Mouse (Mus musculus) gastrocnemius, adult 8-10 months (tissue): ENCODE data around the gene Sirpb1a. TPM values are rescaled to one million over a fixed set of nuclear protein-coding genes. Genes with fewer than 3 reads are reported as not detected.
"Not testable (repeated sequence)": the region's sequence is repeated elsewhere in the genome, so short reads cannot be mapped to it uniquely, and the experiment has no call there.

Experiments
- DNase-seq, 2 experiments: peaks; one replicate each; pipeline ENCODE4 v3.0.0; 2022; ENCODE audit warnings: low spot score in 2 of 2
- total RNA-seq, 4 experiments: library from RNA; stranded (reverse); gene quantifications; 2 replicates each; pipeline ENCODE4 v1.2.4; 2022

Gene Sirpb1a
- not detected for total RNA-seq

GRCm38 (mm10) chr3:15426447-15426846, at the start of gene Sirpb1a:
TSS of gene Sirpb1a (minus strand) at chr3:15426520.
- DNase-seq: not testable (repeated sequence)

DNA sequence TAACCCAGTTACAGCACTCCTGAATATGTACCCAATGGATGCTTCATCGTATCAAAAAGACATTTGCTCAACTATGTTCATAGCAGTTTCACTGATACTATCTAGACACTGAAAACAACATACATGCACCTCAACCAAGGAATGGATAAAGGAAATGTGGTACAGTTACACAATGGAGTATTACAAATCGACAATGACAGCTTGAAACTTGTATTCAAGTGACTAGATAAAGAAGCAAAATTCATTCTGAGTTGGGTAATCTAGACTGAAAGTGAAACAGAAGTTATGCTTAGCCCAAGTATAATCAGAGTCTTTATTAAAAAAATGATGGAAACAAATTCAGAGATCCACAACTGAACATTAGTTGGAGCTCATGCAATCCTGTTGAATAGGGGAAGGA, 48.5 kb upstream of the Sirpb1a start:
- DNase-seq: not testable (repeated sequence)

DNA sequence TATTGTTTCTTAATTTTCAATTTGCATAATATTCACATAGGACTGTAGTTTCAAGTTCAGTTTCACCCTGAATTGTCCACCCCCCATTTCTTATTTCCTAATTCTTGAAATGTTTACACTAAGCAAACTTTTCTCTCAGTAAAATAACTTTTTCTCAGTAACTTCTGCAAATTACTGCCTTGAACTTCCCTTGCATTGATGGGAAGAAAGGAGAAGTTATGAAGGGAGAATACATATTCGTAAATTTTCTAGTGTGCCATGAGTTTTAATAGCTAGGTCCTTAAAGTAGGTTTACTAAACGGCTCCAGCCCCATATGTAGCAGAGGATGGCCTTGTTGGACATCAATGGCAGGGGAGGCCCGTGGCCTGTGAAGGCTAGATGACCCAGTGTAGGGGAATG, 43.8 kb upstream of the Sirpb1a start:
- DNase-seq: not testable (repeated sequence)

DNA sequence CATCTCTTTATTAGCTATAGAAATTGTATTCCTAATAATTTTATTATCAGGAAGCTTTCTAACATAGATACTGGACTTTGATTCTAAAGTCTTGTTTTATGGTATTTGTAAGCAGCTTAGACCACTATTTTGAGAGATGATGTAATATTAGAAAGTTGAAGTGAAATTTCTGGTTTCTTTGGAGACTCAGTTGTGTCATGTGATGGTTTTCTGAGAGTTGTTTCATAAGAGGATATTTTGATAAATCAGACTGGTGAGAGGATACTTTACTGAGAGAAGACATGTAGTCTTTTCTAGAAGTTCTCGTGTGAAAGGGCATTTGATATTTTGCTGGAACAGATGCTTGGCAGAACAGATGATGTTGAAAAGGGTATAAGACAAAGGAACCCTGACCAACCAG, 17.6 kb upstream of the Sirpb1a start:
- not testable (repeated sequence) for DNase-seq

DNA sequence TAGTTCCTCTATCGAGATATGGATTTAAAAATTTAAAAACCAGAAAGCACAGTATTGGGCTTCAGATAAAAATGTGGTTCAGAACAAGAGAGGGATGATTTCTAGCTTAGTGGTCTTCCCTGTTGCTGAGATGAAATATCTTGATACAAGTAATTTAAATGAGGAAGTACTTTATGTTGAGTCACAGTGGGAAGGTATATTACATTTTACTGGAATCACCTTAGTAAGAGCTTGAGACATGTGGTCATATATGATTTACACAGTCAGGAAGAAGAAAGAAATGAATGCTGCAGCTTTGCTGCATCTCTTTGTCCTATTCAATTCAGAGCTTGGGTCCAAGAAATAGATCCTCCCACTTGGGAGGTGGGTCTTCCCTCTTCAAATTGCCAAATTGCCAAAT, 13.5 kb upstream of the Sirpb1a start:
- not testable (repeated sequence) for DNase-seq

DNA sequence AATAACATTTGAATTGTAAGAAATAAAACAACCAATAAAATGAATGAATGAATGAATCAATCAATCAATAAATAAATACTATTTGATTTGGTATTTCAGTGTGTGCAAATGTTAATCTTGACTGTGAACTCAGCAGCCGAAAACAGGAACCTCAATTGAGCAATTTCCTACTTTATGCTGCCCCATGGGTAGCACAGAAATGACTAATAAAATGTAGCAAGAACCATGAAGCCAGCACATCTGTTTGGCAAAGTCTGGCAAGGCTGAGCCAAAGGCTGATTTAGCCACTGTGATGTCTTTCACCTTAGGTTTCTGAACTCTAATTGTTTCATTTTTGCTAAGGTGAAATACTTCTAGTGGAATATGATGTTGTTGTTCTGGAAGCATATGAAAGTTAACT, 1.6 kb upstream of the Sirpb1a start:
- DNase-seq: no peak

DNA sequence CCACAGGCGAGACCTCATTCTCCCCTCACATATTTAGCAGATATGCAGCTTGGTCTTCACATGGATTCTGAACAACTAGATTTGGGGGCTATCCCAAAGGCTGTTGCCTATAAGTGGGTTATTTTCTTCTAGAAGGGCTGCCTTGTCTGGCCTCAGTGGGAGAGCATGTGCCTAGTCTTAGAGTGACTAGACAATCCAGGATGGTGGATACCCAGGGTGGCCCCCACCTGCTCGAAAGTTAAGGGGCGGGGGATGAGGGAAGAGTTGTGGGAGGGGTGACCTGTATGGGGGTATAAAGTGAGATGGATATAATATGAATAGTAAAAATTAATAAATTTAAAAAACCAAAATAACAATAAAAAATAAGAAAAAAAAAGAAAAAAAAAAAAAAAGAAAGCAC, 70.6 kb downstream of the Sirpb1a start:
- not testable (repeated sequence) for DNase-seq

DNA sequence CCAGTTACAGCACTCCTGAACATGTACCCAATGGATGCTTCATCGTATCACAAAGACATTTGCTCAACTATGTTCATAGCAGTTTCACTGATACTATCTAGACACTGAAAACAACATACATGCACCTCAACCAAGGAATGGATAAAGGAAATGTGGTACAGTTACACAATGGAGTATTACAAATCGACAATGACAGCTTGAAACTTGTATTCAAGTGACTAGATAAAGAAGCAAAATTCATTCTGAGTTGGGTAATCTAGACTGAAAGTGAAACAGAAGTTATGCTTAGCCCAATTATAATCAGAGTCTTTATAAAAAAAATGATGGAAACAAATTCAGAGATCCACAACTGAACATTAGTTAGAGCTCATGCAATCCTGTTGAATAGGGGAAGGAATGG, 76.0 kb downstream of the Sirpb1a start:
- DNase-seq: not testable (repeated sequence)

GRCm38 (mm10) chr3:15345606-15346005, 80.7 kb downstream of the Sirpb1a start:
- not testable (repeated sequence) for DNase-seq

DNA sequence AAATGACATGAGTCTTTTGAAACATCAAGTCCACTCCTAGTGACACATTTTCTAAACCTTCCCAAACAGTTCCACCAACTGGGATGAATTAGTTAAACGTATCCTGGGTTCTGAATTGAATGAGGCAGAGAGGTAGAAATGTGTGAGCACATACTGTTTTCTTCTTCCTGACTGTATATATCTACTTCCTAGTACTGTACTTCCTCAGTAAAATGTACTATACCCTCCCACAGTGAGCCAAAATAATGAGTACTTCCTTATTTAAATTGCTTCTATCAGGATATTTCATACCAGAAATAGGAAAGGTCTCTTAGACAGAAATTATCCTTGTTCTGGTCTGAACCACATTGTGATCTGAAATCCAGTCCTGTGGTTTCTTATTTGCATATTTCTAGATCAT, 86.0 kb downstream of the Sirpb1a start:
- DNase-seq: no peak

GRCm38 (mm10) chr3:15334182-15334581, 92.1 kb downstream of the Sirpb1a start:
- DNase-seq: no peak

GRCm38 (mm10) chr3:15332063-15332462, 94.3 kb downstream of the Sirpb1a start, which contains the start of gene Gm9733:
TSS of gene Gm9733 (minus strand) at chr3:15332302.
- no peak for DNase-seq

DNA sequence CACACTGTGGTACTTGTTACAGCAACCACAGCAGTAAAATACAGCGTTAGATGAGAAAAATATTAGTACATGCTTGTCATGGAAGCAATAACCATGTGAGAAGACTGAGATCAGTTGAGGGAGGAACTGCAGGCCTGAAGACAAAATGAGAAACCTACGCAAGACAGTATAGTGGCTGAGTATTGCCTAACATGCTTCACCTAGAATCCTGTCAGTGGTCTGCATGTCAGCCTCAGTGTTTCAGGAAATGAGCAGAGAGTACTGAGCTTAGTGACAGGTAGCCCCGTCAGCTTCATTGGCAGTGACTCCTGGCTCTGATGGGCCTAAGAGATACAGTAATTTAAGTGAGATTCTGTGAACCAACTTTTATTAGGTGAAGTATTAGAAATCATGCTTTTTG, 94.8 kb downstream of the Sirpb1a start:
- no peak for DNase-seq

GRCm38 (mm10) chr3:15329549-15329948, 96.8 kb downstream of the Sirpb1a start:
- DNase-seq: no peak

Other genes with a start within 250 kb of the Sirpb1a start
- not detected for gene Gm9733, start 94.2 kb downstream of the Sirpb1a start, total RNA-seq
- gene Sirpb1b, start 148.5 kb upstream of the Sirpb1a start, total RNA-seq: not detected